Mouse (Mus musculus): ENCODE data around the gene Irgq.
A peak's percentile ranks its signal among the peaks of the same experiment; 100 is the strongest.
"Not testable (repeated sequence)": the region's sequence is repeated elsewhere in the genome, so short reads cannot be mapped to it uniquely, and the experiment has no call there.

Irgq gene

GRCm38 (mm10) chr7:24516319-24516718, 14.2 kb upstream of the Irgq start:
- peak; percentile 19 for DNase-seq (ENCODE audit: low spot score)

- DNase-seq (ENCODE audit: low spot score) = no peak
These were observed 13.4 kb upstream of the Irgq start for GRCm38 (mm10) chr7:24517077-24517476.

DNA sequence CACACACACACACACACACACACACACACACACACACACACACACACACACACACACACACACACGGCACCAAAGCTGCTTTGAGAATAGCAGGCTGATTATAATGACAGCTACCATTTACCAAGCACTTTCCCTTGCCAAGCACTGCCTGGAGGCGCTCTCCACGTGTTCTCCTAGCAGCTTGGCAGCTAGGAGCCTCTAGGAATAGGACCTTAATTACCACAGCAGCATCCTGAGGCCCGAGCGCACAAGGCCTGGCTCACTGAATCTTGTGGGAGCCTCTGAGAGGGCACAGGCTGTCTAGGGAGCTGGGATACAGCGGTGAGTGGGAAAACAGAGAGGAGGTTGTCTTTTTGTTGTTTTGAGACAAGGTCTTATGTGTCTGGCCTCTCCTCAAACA, 12.8 kb upstream of the Irgq start:
- DNase-seq (ENCODE audit: low spot score) = no peak

GRCm38 (mm10) chr7:24519130-24519529, 11.4 kb upstream of the Irgq start:
- no peak for DNase-seq (ENCODE audit: low spot score)

- DNase-seq (ENCODE audit: low spot score) = not testable (repeated sequence)
These were observed 10.4 kb upstream of the Irgq start for GRCm38 (mm10) chr7:24520054-24520453.

DNA sequence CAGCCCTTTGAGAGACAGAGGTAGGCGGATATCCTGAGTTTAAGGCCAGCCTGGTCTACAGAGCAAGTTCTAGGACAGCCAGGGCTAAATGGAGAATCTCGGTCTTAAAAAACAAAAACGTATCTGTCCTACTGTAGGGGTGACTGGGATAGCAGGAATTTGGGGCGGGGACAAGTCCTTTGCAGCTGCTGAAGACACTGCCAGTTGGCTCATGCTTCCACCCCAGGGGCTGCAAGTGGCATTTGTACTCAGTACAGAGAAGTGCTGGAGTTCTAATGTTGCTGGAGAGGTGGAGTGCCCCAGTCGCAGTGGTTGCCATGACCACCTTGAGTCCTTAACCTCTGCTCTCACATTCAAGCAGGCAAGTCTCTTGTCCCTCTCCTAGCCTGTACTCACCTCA, 7.7 kb upstream of the Irgq start:
- DNase-seq (ENCODE audit: low spot score) = no peak

GRCm38 (mm10) chr7:24523723-24524122, 6.8 kb upstream of the Irgq start:
- DNase-seq (ENCODE audit: low spot score) = no peak

GRCm38 (mm10) chr7:24524978-24525377, 5.5 kb upstream of the Irgq start:
- no peak for DNase-seq (ENCODE audit: low spot score)

DNA sequence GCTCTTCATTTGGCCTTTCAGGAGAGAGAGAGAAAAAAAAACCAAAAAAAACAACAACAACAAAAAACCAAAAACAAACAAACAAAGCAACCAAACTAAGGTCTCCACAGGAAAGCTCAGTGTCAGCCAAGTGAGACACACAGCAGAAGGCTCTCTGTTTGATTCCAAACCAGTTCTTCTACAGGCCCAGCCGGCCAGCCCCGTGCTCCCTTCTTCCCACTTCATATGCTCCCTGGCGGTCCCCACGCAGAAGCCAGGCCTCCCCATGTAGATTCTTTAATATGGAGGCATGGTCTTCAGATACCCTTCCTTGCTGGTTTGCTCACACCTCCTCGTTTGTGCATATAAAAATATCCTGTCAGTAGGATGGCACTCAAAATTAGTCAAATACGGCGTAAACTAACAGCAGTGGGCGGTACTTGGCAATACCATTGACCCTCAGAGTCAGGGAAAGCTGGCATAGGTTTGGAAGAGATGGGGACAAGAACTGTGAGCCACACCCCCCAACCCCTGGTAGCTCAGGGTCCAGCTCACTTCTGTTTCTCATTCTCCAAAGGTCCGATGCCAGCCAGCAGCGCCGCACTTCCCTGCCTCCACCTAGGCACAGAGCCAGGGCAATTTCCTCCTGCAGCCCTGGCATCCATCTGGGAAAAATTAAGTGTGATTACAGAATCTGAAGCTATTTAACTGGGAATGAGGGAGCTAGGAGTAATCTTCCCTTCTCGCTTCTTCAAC, 4.6 kb upstream of the Irgq start:
- no peak for DNase-seq (ENCODE audit: low spot score)

- no peak for DNase-seq (ENCODE audit: low spot score)
These were observed 1.6 kb upstream of the Irgq start for GRCm38 (mm10) chr7:24528861-24529260.

- no peak for DNase-seq (ENCODE audit: low spot score)
These were observed 909 bp upstream of the Irgq start for GRCm38 (mm10) chr7:24529580-24529979.

DNA sequence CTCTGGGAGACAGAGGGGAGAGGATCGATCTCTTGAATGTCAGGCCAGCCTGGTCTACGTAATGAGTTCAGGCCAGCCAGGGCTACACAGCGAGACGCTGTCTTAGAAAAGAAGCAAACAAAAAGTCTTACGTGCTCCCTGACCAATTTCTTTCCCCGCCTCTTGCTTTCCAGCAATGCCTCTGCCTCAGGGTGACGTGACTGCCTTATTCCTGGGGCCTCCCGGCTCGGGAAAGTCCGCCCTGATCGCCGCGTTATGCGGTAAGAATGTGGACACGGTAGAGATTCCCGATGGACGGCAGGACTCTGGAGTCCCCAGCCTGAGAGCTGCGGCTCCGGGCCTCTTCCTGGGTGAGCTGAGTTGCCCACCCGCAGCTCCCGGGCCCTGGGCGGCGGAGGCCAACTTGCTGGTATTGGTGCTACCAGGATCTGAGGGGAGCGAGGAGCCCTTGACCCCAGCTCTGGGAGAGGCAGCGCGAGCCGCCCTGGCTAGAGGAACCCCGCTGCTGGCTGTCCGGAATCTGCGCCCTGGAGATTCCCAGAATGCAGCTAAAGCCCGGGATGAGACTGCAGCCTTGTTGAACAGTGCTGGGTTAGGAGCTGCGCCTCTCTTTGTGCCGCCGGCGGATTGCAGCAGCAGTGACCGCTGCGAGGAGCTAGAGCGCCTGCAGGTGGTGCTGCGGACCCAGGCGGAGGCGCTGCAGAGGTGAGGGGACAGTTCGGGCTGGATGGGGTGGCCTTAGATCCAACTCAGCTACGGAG, 902 bp downstream of the Irgq start:
- peak; percentile 87 for DNase-seq (ENCODE audit: low spot score)

DNA sequence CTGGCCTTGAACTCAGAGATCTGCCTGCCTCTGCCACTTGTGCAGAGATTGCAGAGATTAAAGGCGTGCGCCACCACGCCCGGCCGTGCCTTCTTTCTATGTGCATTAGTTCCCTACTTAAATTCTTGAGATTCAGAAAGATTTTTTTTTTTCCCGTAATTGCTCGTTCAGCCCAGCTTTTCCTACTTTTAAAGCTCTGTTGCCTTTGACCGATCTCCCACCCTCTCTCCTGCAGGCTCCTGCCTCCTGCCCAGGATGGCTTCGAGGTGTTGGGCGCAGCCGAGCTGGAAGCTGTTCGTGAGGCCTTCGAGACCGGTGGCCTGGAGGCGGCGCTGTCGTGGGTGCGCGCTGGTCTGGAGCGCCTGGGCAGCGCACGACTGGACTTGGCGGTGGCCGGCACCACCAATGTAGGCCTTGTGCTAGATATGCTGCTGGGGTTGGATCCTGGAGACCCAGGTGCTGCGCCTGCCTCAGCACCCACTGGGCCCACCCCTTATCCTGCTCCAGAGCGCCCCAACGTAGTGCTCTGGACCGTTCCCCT, 2.6 kb downstream of the Irgq start:
- no peak for DNase-seq (ENCODE audit: low spot score)

- DNase-seq (ENCODE audit: low spot score) = no peak
These were observed 3.3 kb downstream of the Irgq start for GRCm38 (mm10) chr7:24533806-24534205.

DNA sequence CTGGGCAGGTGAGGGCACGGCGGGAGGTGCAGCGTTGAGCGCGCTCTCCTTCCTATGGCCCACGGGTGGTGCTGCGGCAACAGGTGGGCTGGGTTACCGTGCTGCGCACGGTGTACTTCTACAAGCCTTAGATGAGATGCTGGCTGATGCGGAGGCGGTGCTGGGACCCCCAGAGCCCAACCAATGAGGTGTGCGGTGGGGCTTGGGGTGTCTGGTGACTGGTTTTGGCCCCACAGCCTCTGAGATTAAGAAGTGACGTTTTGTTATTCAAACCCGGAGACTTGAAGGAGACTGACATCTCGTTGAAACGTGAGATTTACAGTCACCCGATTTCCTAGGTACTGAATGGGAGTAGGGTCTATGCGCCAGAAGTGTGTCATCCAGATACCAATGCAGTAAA, 3.8 kb downstream of the Irgq start:
- DNase-seq (ENCODE audit: low spot score) = no peak

- DNase-seq (ENCODE audit: low spot score) = no peak
These were observed 6.6 kb downstream of the Irgq start for GRCm38 (mm10) chr7:24537081-24537480.

DNA sequence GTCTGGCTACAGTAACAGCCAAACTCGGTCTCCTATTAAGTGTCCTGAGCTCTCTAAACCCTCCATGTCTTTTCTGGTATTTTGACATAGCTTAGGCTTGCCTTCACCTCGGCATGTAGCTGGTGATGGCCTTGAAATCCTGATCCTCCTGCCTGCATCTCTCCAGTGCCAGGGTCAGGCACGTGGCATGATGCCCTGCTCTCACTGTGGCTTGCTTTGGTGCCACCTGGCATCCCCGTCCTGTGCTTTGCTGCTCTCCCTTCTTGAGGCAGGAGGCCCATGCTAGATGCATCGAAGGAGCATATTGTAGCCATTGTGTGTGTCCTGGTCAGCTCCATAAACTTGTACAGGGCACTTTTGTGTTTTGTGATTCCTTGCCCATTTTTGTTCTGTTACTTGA, 7.1 kb downstream of the Irgq start:
- no peak for DNase-seq (ENCODE audit: low spot score)

DNA sequence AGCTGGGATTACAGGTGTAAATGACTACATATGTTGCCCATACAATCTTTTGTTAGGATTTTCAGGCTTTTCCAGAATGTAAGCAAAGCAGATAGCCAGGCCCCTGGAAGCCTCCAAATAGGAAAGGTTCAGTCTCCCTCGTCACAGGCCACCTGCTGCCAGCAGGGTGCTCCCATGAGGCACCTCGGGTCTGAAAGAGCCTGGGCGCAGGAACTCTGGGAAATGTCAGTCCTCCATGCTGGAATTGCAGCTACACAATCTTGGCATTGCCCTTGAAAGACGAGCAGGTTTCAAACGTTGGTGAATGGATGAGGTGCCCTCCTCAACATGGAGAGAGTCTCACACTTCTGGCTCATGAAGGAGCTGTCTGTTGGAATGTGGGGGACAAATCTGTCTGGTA, 7.7 kb downstream of the Irgq start:
- no peak for DNase-seq (ENCODE audit: low spot score)

GRCm38 (mm10) chr7:24538701-24539100, 8.2 kb downstream of the Irgq start:
- no peak for DNase-seq (ENCODE audit: low spot score)

DNA sequence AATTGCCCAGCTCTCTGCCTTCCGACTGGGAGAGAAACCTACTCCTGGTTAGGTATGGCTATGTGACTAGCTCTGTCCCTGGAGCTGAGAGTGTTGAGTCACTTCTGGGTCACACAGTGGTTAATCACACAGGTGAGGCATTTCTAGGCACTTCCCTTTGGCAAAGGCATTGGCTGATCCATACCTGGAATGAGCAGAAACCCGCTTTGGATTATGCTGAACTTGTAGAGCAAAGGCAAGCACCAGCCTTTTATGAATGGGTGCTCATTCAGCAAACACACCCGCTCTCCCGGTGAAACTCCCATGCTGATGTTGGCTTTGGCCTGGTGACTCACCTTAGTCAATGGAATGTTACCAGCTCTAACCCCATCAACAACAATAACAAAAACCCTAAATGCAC, 9.2 kb downstream of the Irgq start:
- no peak for DNase-seq (ENCODE audit: low spot score)

- no peak for DNase-seq (ENCODE audit: low spot score)
These were observed 14.0 kb downstream of the Irgq start for GRCm38 (mm10) chr7:24544506-24544905.

DNA sequence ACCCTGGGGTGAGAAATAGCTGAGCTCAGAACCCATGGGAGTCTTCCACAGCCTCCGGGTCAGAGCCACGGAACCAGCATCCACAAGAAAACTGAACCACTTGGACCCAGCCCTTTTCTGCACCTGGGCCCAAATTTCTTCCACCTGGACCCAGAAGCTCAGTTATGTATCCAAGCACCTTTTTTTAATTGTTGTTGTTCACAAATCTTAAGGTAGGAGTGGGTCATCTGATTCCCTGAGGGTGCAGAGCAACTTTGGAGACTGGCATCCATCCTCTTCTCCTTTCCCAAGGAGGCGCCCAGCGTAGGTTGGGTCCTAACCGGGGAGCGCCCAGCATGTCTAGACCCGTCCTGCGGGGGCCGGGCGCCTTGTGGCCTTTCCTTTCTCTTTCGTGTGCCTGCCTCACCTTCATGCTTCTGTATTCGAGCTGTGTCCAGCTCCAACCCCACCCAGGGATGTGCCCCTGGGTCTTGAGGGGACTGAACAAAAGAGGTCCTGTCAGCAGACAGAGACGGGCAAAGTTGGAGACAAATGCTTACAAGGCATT, 15.7 kb downstream of the Irgq start, which contains the start of the genes Pinlyp and Xrcc1:
Gene Pinlyp (minus strand): TSS at position 51 of the 547 bp plus-strand sequence.
Gene Xrcc1 (plus strand): TSS at position 222 of the 547 bp plus-strand sequence.
- no peak for DNase-seq (ENCODE audit: low spot score)
